Mouse (Mus musculus): ENCODE measurements around the gene Ralgps1.

DNA sequence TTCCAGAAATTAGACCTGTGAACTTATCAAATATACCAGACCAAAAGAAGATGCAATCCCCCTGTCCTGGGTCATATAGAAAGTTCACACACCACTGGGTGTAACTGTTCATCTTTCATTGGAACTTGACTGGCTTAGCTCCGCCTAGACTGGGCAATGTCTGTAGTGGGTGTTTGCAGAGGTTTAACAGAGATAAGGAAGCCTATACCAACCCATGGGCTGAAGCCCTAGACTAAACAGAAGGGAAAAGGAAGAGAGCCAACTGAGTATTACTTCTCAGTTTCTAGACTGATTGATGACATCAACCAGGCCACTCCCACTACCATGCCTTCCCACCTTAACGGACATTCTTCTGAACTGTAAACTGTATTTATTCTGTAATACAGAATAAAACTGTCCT, 79.2 kb downstream of the Ralgps1 start:
- no peak for TF ChIP-seq CTCF (IDR thresholded peaks at IDR 0.05; ENCODE audit: borderline replicate concordance, control insufficient read depth, extremely low read depth, insufficient read depth, low read length, poor library complexity)
- TF ChIP-seq POLR2A (IDR thresholded peaks at IDR 0.05; ENCODE audit: control insufficient read depth, extremely low read depth, insufficient read depth, low read length, poor library complexity) = no peak

All from thymus, adult 2 months (tissue).